Mouse (Mus musculus): ENCODE measurements around the gene Crtac1. TPM values are rescaled to one million over a fixed set of nuclear protein-coding genes. Genes with fewer than 3 reads are reported as not detected.
A peak's percentile ranks its signal among the peaks of the same experiment; 100 is the strongest.

The Crtac1 gene
- total and polyA plus RNA-seq, 3 experiments, result 0.15 TPM; not detected in 2

DNA sequence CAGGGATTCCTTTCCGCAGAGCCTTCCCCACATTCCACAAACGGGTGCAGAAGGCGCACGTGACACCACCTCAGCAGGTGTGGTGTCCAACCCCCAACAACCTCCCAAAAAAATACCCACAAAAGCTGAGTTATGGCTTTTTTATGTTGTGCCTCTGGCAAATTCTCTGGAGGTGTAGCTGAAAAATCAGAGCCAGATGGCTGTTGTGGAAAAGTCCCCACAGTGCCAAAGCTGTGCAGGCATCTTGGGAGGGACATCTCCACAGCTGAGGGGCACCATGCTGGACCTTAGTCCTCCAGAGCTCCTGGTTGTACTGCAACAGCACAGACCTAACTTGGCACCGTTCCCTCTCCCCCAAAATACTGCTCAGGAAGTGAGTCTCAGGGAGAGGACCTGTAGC is 74.7 kb downstream of the Crtac1 start:
- no peak for DNase-seq (ENCODE audit: low read depth, low spot score)
- Histone ChIP-seq H3K4me1 (ENCODE audit: control insufficient read depth in 1 of 2, insufficient read depth in 2 of 2, low read length in 2 of 2) (no peaks in the 10 kb centered on the region), H3K9me3 (replicated peaks; ENCODE audit: insufficient read depth, low read length) (no peaks in the 10 kb centered on the region), H3K27ac (ENCODE audit: control insufficient read depth, low read depth, low read length) (no peak overlapping the region), H3K9ac (ENCODE audit: control insufficient read depth, low read depth, low read length, poor library complexity, severe bottlenecking) (no peak overlapping the region), H3K27me3 (ENCODE audit: control insufficient read depth in 1 of 2, insufficient read depth in 2 of 2, low read length in 2 of 2) (no peaks in the 10 kb centered on the region), H3K79me2 (ENCODE audit: control insufficient read depth, insufficient read depth, low read length, poor library complexity) (no peaks in the 10 kb centered on the region), H3K4me3 (ENCODE audit: control insufficient read depth in 1 of 2, insufficient read depth in 1 of 2, low read depth in 2 of 2, low read length in 2 of 2) (no peak overlapping the region), H3K36me3 (ENCODE audit: control insufficient read depth in 1 of 2, insufficient read depth in 2 of 2, low read length in 2 of 2) (no peaks in the 10 kb centered on the region)
- TF ChIP-seq BHLHE40 (IDR thresholded peaks at IDR 0.05; ENCODE audit: borderline replicate concordance, low read depth, low read length), result no peak
- TF ChIP-seq ETS1 (IDR thresholded peaks at IDR 0.05; ENCODE audit: low read depth, low read length), result no peak
- no peak for TF ChIP-seq POLR2A (IDR thresholded peaks at IDR 0.05; ENCODE audit: control insufficient read depth in 1 of 2, insufficient read depth in 1 of 2, low read depth in 1 of 2, low read length in 2 of 2, poor library complexity in 1 of 2)
- no peak for TF ChIP-seq USF1 (IDR thresholded peaks at IDR 0.05; ENCODE audit: low read depth, low read length)
- TF ChIP-seq HCFC1 (IDR thresholded peaks at IDR 0.05; ENCODE audit: low read depth, low read length), result no peak

- Histone ChIP-seq H3K4me3 (ENCODE audit: control insufficient read depth in 1 of 2, insufficient read depth in 1 of 2, low read depth in 2 of 2, low read length in 2 of 2) (no peak overlapping the region), H3K4me1 (ENCODE audit: control insufficient read depth in 1 of 2, insufficient read depth in 2 of 2, low read length in 2 of 2) (no peaks in the 10 kb centered on the region), H3K36me3 (ENCODE audit: control insufficient read depth in 1 of 2, insufficient read depth in 2 of 2, low read length in 2 of 2) (no peaks in the 10 kb centered on the region), H3K79me2 (ENCODE audit: control insufficient read depth, insufficient read depth, low read length, poor library complexity) (no peaks in the 10 kb centered on the region), H3K9me3 (replicated peaks; ENCODE audit: insufficient read depth, low read length) (no peaks in the 10 kb centered on the region), H3K9ac (ENCODE audit: control insufficient read depth, low read depth, low read length, poor library complexity, severe bottlenecking) (no peak overlapping the region), H3K27ac (ENCODE audit: control insufficient read depth, low read depth, low read length) (no peak overlapping the region), H3K27me3 (ENCODE audit: control insufficient read depth in 1 of 2, insufficient read depth in 2 of 2, low read length in 2 of 2) (no peaks in the 10 kb centered on the region)
- DNase-seq (ENCODE audit: low read depth, low spot score), result no peak
- TF ChIP-seq JUND (IDR thresholded peaks at IDR 0.05; ENCODE audit: low read depth, low read length) (no peak), TAL1 (IDR thresholded peaks at IDR 0.05; ENCODE audit: low read length) (no peak), HCFC1 (IDR thresholded peaks at IDR 0.05; ENCODE audit: low read depth, low read length) (no peak), GABPA (IDR thresholded peaks at IDR 0.05; ENCODE audit: low read depth, low read length) (no peak), ETS1 (IDR thresholded peaks at IDR 0.05; ENCODE audit: low read depth, low read length) (no peak), BHLHE40 (IDR thresholded peaks at IDR 0.05; ENCODE audit: borderline replicate concordance, low read depth, low read length) (no peak), ZNF384 (IDR thresholded peaks at IDR 0.05; ENCODE audit: low read depth, low read length) (no peak), E2F4 (IDR thresholded peaks at IDR 0.05; ENCODE audit: borderline replicate concordance, low read depth, low read length) (no peak), MXI1 (IDR thresholded peaks at IDR 0.05; ENCODE audit: low read depth, low read length) (no peak), ZKSCAN1 (IDR thresholded peaks at IDR 0.05; ENCODE audit: low read depth, low read length) (no peak), GATA1 (IDR thresholded peaks at IDR 0.05; ENCODE audit: low read depth, low read length) (no peak)
Observed at GRCm38 (mm10) chr19:42355476-42355875, 76.1 kb downstream of the Crtac1 start.

DNA sequence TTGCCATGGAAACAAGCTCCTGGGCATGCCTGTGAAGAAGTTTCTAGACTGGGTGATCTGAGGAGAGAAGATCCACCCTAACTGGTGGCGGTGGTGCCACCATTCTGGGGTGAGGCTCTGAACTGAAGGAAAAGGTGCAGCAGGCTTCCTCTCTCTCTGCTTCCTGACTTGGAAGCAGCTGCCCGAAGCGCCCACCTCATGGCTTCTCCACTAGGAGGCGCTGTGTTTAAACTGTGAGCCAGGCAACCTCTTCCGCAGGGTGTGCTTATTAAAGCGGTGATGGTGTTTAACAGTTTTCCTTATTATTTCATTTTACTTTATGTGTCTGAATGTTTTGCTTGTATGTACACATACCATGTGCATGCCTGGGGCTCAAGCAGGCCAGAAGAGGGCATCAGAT is 90.4 kb downstream of the Crtac1 start:
- H3K4me3 ChIP-seq (ENCODE audit: control insufficient read depth in 1 of 2, insufficient read depth in 1 of 2, low read depth in 2 of 2, low read length in 2 of 2), result no peak overlapping the region
- H3K27me3 ChIP-seq (ENCODE audit: control insufficient read depth in 1 of 2, insufficient read depth in 2 of 2, low read length in 2 of 2), result peaks cover 0 to 2% of the 10 kb centered on the region in 2 experiments; a peak in 2 of 4 replicates
- H3K27ac ChIP-seq (ENCODE audit: control insufficient read depth, low read depth, low read length), result no peak overlapping the region
- DNase-seq (ENCODE audit: low read depth, low spot score), result peak; percentile 38
- H3K9me3 ChIP-seq (replicated peaks; ENCODE audit: insufficient read depth, low read length), result no peaks in the 10 kb centered on the region
- TF ChIP-seq SMC3 (IDR thresholded peaks at IDR 0.05; ENCODE audit: low read depth, low read length) (peak; percentile 69), KAT2A (conservative IDR thresholded peaks at IDR 0.05; ENCODE audit: low read depth, low read length) (no peak), RAD21 (IDR thresholded peaks at IDR 0.05; ENCODE audit: low read depth, low read length) (peak; percentile 45), CTCF (IDR thresholded peaks at IDR 0.05 in 2 of 3, conservative IDR thresholded peaks at IDR 0.05 in 1 of 3; ENCODE audit: control insufficient read depth in 1 of 3, insufficient read depth in 1 of 3, low read depth in 2 of 3, low read length in 3 of 3, poor library complexity in 1 of 3, severe bottlenecking in 1 of 3) (peak; percentile 70 to 78 (median 73)), ZC3H11A (IDR thresholded peaks at IDR 0.05; ENCODE audit: low read depth, low read length) (peak; percentile 47), NRF1 (IDR thresholded peaks at IDR 0.05; ENCODE audit: insufficient read depth, low read depth, low read length, poor library complexity, severe bottlenecking) (no peak), CHD1 (IDR thresholded peaks at IDR 0.05; ENCODE audit: low read depth, low read length) (no peak), MXI1 (IDR thresholded peaks at IDR 0.05; ENCODE audit: low read depth, low read length) (no peak)
- no peaks in the 10 kb centered on the region for H3K79me2 ChIP-seq (ENCODE audit: control insufficient read depth, insufficient read depth, low read length, poor library complexity)
- H3K4me1 ChIP-seq (ENCODE audit: control insufficient read depth in 1 of 2, insufficient read depth in 2 of 2, low read length in 2 of 2), result no peaks in the 10 kb centered on the region
- H3K9ac ChIP-seq (ENCODE audit: control insufficient read depth, low read depth, low read length, poor library complexity, severe bottlenecking), result no peak overlapping the region
- H3K36me3 ChIP-seq (ENCODE audit: control insufficient read depth in 1 of 2, insufficient read depth in 2 of 2, low read length in 2 of 2), result no peaks in the 10 kb centered on the region

Measured in MEL (cell line).